In the genomic region with DNA sequence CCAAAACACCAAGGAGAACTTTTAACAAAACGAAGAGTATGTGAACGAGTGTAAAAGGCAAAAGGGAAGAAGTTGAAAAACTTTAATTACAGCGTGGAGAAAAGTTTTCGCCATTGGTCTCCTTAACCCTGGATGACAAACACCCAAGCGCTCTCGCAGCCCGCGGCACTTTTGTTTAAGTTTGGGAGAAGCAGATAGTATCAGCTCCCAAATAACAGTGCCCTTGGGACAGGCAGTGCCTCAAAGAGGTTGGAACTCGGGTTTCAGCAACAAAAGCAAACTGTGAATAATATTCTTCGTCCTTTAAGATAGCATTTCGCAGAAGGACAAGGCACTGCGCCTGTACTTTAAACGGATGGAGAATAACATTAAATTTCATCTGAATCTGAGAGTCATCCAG, we compare ENCODE assay signal across 8 mouse cellular contexts. TPM values are rescaled to one million over a fixed set of nuclear protein-coding genes. Genes with fewer than 3 reads are reported as not detected.
A peak's percentile ranks its signal among the peaks of the same experiment; 100 is the strongest.
DNase-seq lines count a peak whose midpoint lies in the region; ATAC-seq and TF ChIP-seq lines count a peak whose summit lies in the region.

No protein-coding gene starts in this region.

- H3K27ac ChIP-seq in kidney, adult 2 months (ENCODE audit: insufficient read depth, low read depth, low read length): no peak overlapping the region
- no peak overlapping the region for H3K27ac ChIP-seq in forebrain, embryonic 12.5 days
- peak overlapping the region; percentile 83; the same call in 1 of the 2 replicates for H3K27ac ChIP-seq in limb, embryonic 12.5 days
- H3K27ac ChIP-seq in neural tube, embryonic 14.5 days (ENCODE audit: low read depth, low read length): no peak overlapping the region

- no peak for TF ChIP-seq CTCF in kidney, adult 2 months (conservative IDR thresholded peaks at IDR 0.05; ENCODE audit: insufficient read depth, insufficient read length, low read depth, low read length)

- WGBS in kidney, adult 2 months: 19% methylated on average over 13 of the region's 13 CpGs
- 1% methylated on average over 13 of the region's 13 CpGs for WGBS in forebrain, embryonic 12.5 days
- WGBS in limb, embryonic 12.5 days: 2% methylated on average over 13 of the region's 13 CpGs
- WGBS in neural tube, embryonic 14.5 days: under 1% methylated on average over 13 of the region's 13 CpGs

- no peaks in the 10 kb centered on the region for H3K36me3 ChIP-seq in kidney, adult 2 months (ENCODE audit: control insufficient read depth, insufficient read depth, low read length)
- H3K36me3 ChIP-seq in forebrain, embryonic 12.5 days (replicated peaks): no peaks in the 10 kb centered on the region
- H3K36me3 ChIP-seq in limb, embryonic 12.5 days: no peaks in the 10 kb centered on the region
- H3K36me3 ChIP-seq in neural tube, embryonic 14.5 days (ENCODE audit: control insufficient read depth, insufficient read depth, low read length): no peaks in the 10 kb centered on the region

- DNase-seq in kidney, adult 2 months: peak; percentile 2
- no peak for DNase-seq in kidney, adult 11 months
- no peak for DNase-seq in left cerebral cortex, postnatal 10 days (ENCODE audit: extremely low spot score in 1 of 2, low spot score in 2 of 2)
- no peak for DNase-seq in frontal cortex, postnatal 25 days (ENCODE audit: low spot score in 2 of 2)
- DNase-seq in lung, postnatal 36 days: no peak

- intact Hi-C loops in left cerebral cortex, postnatal 10 days (cut with DNase I): loop anchor here (5.0 to 10.0 kb wide), 4 partner anchors 283 to 671 kb away; no protein-coding TSS in a partner anchor

- H3K9me3 ChIP-seq in forebrain, embryonic 12.5 days: no peaks in the 10 kb centered on the region
- H3K9me3 ChIP-seq in limb, embryonic 12.5 days: no peaks in the 10 kb centered on the region
- H3K9me3 ChIP-seq in neural tube, embryonic 14.5 days (ENCODE audit: control insufficient read depth, low read length): no peaks in the 10 kb centered on the region

- H3K27me3 ChIP-seq in kidney, adult 2 months (replicated peaks; ENCODE audit: control insufficient read depth, insufficient read depth, low read length): no peaks in the 10 kb centered on the region
- peaks cover 33% of the 10 kb centered on the region for H3K27me3 ChIP-seq in forebrain, embryonic 12.5 days
- peaks cover 66% of the 10 kb centered on the region for H3K27me3 ChIP-seq in limb, embryonic 12.5 days
- peaks cover 21% of the 10 kb centered on the region for H3K27me3 ChIP-seq in neural tube, embryonic 14.5 days (ENCODE audit: control insufficient read depth, insufficient read depth, low read length)

- peak overlapping the region; percentile 41 for H3K9ac ChIP-seq in forebrain, embryonic 12.5 days
- H3K9ac ChIP-seq in limb, embryonic 12.5 days (replicated peaks): peak overlapping the region; percentile 88
- no peak overlapping the region for H3K9ac ChIP-seq in neural tube, embryonic 14.5 days (replicated peaks; ENCODE audit: low read depth, low read length)

- H3K4me3 ChIP-seq in kidney, adult 2 months (ENCODE audit: insufficient read depth, low read depth, low read length): no peak overlapping the region
- H3K4me3 ChIP-seq in forebrain, embryonic 12.5 days (replicated peaks): peak overlapping the region; percentile 51
- H3K4me3 ChIP-seq in limb, embryonic 12.5 days (replicated peaks): peak overlapping the region; percentile 65
- H3K4me3 ChIP-seq in neural tube, embryonic 14.5 days (ENCODE audit: low read depth, low read length): peak overlapping the region; percentile 41; the same call in 1 of the 2 replicates

- TF ChIP-seq POLR2A in kidney, adult 2 months (IDR thresholded peaks at IDR 0.05; ENCODE audit: low read depth, low read length): no peak

- no peaks in the 10 kb centered on the region for H3K4me1 ChIP-seq in kidney, adult 2 months (ENCODE audit: control insufficient read depth, insufficient read depth, low read length)
- H3K4me1 ChIP-seq in forebrain, embryonic 12.5 days: peaks cover 54% of the 10 kb centered on the region
- H3K4me1 ChIP-seq in limb, embryonic 12.5 days (replicated peaks): peaks cover 35% of the 10 kb centered on the region
- 0 out of 2 replicates have a peak, but pooled peaks cover 12% of the 10 kb centered on the region for H3K4me1 ChIP-seq in neural tube, embryonic 14.5 days (ENCODE audit: control insufficient read depth, insufficient read depth, low read length)

- peak overlapping the region; percentile 99 for H3K4me2 ChIP-seq in forebrain, embryonic 12.5 days
- peak overlapping the region; percentile 96 for H3K4me2 ChIP-seq in limb, embryonic 12.5 days
- peak overlapping the region; percentile 98; the same call in 1 of the 2 replicates for H3K4me2 ChIP-seq in neural tube, embryonic 14.5 days (ENCODE audit: low read depth, low read length)

- ATAC-seq in forebrain, embryonic 12.5 days (ENCODE audit: low FRiP score): no peak
- no peak for ATAC-seq in limb, embryonic 12.5 days (ENCODE audit: insufficient number of reproducible peaks, insufficient read depth, low FRiP score, low TSS enrichment, low read depth)
- ATAC-seq in neural tube, embryonic 14.5 days (ENCODE audit: low read depth): no peak

RNA-seq across cellular contexts. Expression of gene Sox6, which starts 0.6 kb away (rescaled TPM):
- polyA plus RNA-seq in kidney, adult 2 months (2012; rRNA removed): 33.0 and 37.1 TPM in 2 replicates
- polyA plus RNA-seq in forebrain, embryonic 12.5 days (2016; fragmentation: Nextera tagmentation; extraction: Ambion mirVana): 134 and 138 TPM in 2 replicates
- 77.9 and 91.5 TPM in 2 replicates for polyA plus RNA-seq in limb, embryonic 12.5 days (2016; fragmentation: Nextera tagmentation; extraction: Ambion mirVana)
- 40.9 and 51.2 TPM in 2 replicates for polyA plus RNA-seq in neural tube, embryonic 14.5 days (2014; fragmentation: Nextera tagmentation; extraction: Ambion mirVana)
- total RNA-seq in left cerebral cortex, postnatal 10 days (2021): 10 to 100 TPM; 40.7 to 45.6 TPM

RNA-seq across cellular contexts. Expression of gene 1110004F10Rik, which starts 1.2 kb away (rescaled TPM):
- polyA plus RNA-seq in kidney, adult 2 months (2012; rRNA removed): 43.8 and 53.3 TPM in 2 replicates
- polyA plus RNA-seq in forebrain, embryonic 12.5 days (2016; fragmentation: Nextera tagmentation; extraction: Ambion mirVana): 342 TPM in 2 replicates
- polyA plus RNA-seq in limb, embryonic 12.5 days (2016; fragmentation: Nextera tagmentation; extraction: Ambion mirVana): 318 and 335 TPM in 2 replicates
- polyA plus RNA-seq in neural tube, embryonic 14.5 days (2014; fragmentation: Nextera tagmentation; extraction: Ambion mirVana): 321 and 328 TPM in 2 replicates
- total RNA-seq in left cerebral cortex, postnatal 10 days (2021): 100 to 1,000 TPM; 131 to 137 TPM

RNA-seq across cellular contexts. Expression of gene Gm4353, which starts 46.4 kb away (rescaled TPM):
- polyA plus RNA-seq in kidney, adult 2 months (2012; rRNA removed): 0.86 and 1.2 TPM in 2 replicates
- polyA plus RNA-seq in forebrain, embryonic 12.5 days (2016; fragmentation: Nextera tagmentation; extraction: Ambion mirVana): 0.68 TPM in 2 replicates
- polyA plus RNA-seq in limb, embryonic 12.5 days (2016; fragmentation: Nextera tagmentation; extraction: Ambion mirVana): 1.5 and 1.6 TPM in 2 replicates
- polyA plus RNA-seq in neural tube, embryonic 14.5 days (2014; fragmentation: Nextera tagmentation; extraction: Ambion mirVana): 0.43 and 0.83 TPM in 2 replicates
- total RNA-seq in left cerebral cortex, postnatal 10 days (2021): 1 to 10 TPM; 3.2 to 5.4 TPM
